Mouse (Mus musculus): ENCODE results near the gene Gabpb2.
A peak's percentile ranks its signal among the peaks of the same experiment; 100 is the strongest.

Gabpb2 gene

DNA sequence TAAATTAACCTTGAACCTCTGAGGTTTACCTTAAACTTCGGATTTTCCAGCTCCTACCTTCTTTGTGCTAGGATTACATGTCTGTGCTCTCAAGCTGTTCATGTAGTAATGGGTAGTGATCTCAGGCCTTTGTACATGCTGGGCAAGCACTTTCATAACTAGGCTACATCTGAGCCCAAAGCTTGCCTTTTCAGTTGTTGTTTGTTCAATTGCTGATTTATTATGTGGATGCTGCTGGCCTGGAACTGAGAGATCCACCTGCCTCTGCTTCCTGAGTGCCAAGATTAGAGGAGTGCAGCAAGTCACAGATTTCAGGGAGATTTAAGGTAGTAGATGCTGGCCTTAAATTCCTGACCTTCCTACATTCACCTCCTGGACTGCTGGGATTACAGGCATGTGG lies 18.6 kb downstream of the Gabpb2 start:
- DNase-seq (ENCODE audit: inconsistent age in 2 of 2, low spot score in 1 of 2), result no peak

DNA sequence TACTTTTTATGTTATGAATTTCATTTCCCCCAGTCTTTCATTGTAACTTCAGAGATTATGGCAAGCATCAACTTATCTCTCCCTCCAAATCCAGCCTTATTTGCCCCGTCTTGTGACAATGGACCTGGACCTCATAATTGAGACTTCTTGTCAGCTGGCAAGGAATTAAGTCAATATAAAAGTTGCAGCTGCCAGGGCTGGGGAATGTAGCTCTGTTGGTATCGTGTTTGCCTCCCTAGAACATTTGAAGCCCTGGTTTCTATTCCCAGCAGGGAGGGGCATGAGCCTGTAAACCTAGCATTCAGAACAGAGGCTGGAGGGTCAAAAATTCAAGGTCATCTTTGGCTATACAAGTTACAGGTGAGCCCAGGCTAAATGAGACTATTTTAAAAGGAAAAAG lies 21.9 kb downstream of the Gabpb2 start:
- no peak for DNase-seq (ENCODE audit: inconsistent age in 2 of 2, low spot score in 1 of 2)

- DNase-seq (ENCODE audit: inconsistent age in 2 of 2, low spot score in 1 of 2), result no peak
These were observed 23.0 kb downstream of the Gabpb2 start for GRCm38 (mm10) chr3:95194721-95195135.

GRCm38 (mm10) chr3:95186888-95187287 lies 30.8 kb downstream of the Gabpb2 start:
- peak in 1 of 2 experiments; percentile 58 for DNase-seq (ENCODE audit: inconsistent age in 2 of 2, low spot score in 1 of 2)

GRCm38 (mm10) chr3:95186100-95186499 lies 31.6 kb downstream of the Gabpb2 start:
- DNase-seq (ENCODE audit: inconsistent age in 2 of 2, low spot score in 1 of 2), result no peak

- DNase-seq (ENCODE audit: inconsistent age in 2 of 2, low spot score in 1 of 2), result no peak
These were observed 32.7 kb downstream of the Gabpb2 start for GRCm38 (mm10) chr3:95184796-95185577.

DNA sequence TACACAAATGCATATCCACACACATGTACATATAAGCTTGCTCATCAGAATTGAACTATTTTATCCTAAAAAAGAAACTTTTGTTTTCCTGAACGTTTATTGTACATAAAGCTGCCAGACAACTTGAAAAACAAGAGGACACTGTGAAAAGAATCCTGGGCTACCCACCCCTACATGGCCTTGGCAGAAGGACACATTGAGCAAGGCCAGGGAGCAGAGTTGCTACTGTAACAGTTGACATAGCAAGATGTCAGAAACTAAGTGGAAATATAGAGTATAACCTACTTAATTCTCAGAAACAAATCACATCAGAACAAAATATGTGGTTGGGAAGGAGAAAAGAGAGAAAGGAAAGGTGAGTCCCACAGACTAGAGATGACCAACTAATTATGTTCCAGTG lies 35.9 kb downstream of the Gabpb2 start:
- peak; percentile 65 to 80 for DNase-seq (ENCODE audit: inconsistent age in 2 of 2, low spot score in 1 of 2)

GRCm38 (mm10) chr3:95179890-95180289 lies 37.8 kb downstream of the Gabpb2 start:
- DNase-seq (ENCODE audit: inconsistent age in 2 of 2, low spot score in 1 of 2), result peak in 1 of 2 experiments; percentile 55

- no peak for DNase-seq (ENCODE audit: inconsistent age in 2 of 2, low spot score in 1 of 2)
These were observed 38.8 kb downstream of the Gabpb2 start for GRCm38 (mm10) chr3:95178948-95179347.

- DNase-seq (ENCODE audit: inconsistent age in 2 of 2, low spot score in 1 of 2), result no peak
These were observed 40.1 kb downstream of the Gabpb2 start for GRCm38 (mm10) chr3:95177583-95177982.

- no peak for DNase-seq (ENCODE audit: inconsistent age in 2 of 2, low spot score in 1 of 2)
These were observed 41.2 kb downstream of the Gabpb2 start for GRCm38 (mm10) chr3:95176500-95176899.

GRCm38 (mm10) chr3:95174011-95174592 lies 43.6 kb downstream of the Gabpb2 start:
- DNase-seq (ENCODE audit: inconsistent age in 2 of 2, low spot score in 1 of 2), result peak; percentile 85 to 96

GRCm38 (mm10) chr3:95173256-95173949 lies 44.3 kb downstream of the Gabpb2 start:
- peak; percentile 36 to 71 for DNase-seq (ENCODE audit: inconsistent age in 2 of 2, low spot score in 1 of 2)

- no peak for DNase-seq (ENCODE audit: inconsistent age in 2 of 2, low spot score in 1 of 2)
These were observed 45.0 kb downstream of the Gabpb2 start for GRCm38 (mm10) chr3:95172526-95173255.

DNA sequence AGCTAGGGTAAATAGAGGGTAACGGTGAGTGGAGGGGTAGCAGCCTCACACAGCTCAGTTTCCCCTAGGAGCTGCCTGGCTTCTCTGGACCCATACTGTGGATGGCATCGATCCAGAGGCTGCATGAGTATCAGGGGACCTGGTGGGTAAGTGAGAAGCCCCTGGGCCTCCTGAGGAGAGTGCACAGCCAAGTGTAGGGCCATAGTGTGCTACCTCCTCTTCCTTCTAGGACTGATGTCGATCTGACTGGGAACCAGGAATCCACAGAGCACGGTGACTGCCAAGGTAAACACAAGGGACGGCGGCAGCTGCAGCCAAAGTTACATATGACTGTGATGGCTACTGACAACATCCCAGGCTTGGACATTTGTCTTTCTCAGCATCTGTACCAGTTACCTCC lies 46.6 kb downstream of the Gabpb2 start:
- no peak for DNase-seq (ENCODE audit: inconsistent age in 2 of 2, low spot score in 1 of 2)

DNA sequence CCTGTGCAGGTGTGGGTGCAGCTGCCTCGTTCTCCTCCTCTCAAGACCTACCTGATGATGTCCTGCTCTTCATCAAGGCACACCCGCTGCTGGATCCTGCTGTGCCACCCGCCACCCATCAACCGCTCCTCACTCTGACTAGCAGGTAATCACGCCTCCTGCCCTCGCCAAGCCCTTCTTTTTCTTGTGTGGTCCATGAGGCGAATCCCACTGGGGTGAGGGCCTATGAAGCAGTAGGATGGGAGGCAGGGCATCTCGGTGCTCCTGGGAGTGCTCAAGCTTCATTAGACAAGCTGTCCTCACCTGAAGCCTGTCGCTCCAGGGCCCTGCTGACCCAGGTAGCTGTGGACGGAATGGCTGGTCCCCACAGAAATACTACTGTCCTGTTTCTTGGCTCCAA lies 47.7 kb downstream of the Gabpb2 start:
- no peak for DNase-seq (ENCODE audit: inconsistent age in 2 of 2, low spot score in 1 of 2)

DNA sequence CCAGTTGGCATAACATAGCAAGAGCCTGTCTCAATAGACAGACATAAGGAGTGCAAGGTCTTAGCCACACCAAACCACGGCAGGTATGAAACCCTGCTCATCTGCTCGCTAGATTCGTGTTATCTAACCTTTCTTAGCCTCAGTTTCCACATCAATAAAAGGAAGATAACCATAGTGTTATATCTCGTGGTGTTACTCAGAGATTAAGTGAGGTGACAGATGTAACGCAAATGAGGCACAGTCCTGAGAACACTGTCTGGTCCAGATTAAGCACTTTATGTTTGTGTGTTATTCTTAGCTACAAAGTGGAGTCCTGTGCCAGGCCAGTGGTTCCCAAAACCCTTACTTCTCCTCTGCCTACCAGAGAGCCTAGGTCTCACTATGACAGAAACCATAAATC lies 52.9 kb downstream of the Gabpb2 start:
- DNase-seq (ENCODE audit: inconsistent age in 2 of 2, low spot score in 1 of 2), result no peak

DNA sequence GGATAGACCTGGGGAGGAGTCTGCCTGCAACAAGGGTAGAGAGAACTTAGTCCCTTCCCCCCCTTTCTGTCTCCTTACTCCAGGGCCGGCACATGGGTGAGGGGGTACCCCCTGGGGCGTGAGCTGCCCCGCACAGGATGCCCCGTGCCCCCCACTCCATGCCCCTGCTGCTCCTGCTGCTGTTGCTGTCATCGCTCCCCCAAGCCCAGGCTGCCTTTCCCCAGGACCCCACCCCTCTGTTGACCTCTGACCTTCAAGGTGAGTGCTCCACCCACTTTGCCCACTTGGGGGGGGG lies 53.5 kb downstream of the Gabpb2 start:
- DNase-seq (ENCODE audit: inconsistent age in 2 of 2, low spot score in 1 of 2), result no peak

DNA sequence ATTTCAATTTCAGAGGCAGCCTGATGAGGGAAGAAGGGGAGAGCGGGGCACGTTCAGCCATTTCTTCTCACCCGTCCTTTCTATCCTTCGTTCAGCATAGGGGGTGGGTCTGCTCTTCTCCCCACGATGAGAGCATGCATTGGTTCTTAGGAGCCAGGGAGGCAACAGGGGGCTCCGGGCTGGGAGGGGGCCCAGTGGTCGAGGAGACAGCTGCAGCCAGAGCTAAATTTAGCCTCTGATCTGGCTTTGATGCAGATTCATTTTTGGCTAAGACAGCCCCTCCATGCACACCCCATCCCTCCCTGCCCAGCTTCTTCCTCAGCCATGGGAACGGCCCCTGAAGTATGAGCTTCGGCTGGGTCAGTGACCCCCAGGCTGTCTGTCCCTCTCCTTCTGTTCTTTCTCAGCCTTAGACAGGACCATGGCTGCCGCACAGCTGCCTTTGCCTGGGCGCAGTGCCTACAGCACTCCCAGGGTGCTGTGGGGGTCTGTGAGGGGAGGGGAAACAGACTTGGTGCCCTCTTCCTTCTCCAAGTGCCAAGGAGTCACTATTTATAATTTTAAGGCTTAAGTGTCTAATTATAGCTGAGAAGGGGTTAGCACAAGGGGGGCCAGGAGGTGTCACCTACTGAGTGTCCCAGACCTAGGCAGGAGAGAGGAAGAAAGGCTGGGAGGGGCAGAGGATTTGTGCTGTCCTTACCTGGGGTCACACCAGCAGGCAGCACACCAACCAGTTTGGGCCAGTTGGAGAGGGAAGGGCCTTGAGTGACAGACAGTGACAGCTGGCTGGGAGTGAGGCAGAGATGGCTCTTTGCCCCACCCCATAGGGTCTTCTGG lies 54.1 kb downstream of the Gabpb2 start:
- DNase-seq (ENCODE audit: inconsistent age in 2 of 2, low spot score in 1 of 2), result no peak

DNA sequence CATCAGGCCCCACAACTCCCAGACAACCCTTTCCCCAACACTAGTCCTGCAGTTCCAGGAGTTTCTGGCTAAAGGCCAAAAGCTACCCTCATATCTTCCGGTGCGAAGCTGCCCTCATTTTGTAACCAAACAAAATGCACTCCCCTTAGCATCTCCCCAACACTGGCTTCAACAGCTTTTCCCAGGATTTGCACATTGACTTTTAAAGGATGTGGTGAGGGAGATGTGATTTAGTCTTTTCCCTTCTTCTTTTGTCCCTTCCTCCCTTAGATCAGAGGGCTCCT lies 55.4 kb downstream of the Gabpb2 start:
- no peak for DNase-seq (ENCODE audit: inconsistent age in 2 of 2, low spot score in 1 of 2)

Data from adrenal gland, adult (tissue).